Mouse (Mus musculus) lung, adult 2 months (tissue): ENCODE measurements around the gene Fam189a1.

Experiments used
- CTCF ChIP-seq: fragments of 200-500 bp; IDR thresholded peaks from 2 replicates; pipeline ENCODE4 v1.5.1; 2011; ENCODE audit warnings: mild to moderate bottlenecking, low read length, control low read depth; ENCODE audit not compliant: insufficient read depth
- POLR2A ChIP-seq: fragments of 200-500 bp; IDR thresholded peaks from 2 replicates; pipeline ENCODE4 v1.6.1; 2011; ENCODE audit warnings: low read depth, mild to moderate bottlenecking, control low read depth, low read length, borderline replicate concordance; ENCODE audit errors: extremely low read depth

DNA sequence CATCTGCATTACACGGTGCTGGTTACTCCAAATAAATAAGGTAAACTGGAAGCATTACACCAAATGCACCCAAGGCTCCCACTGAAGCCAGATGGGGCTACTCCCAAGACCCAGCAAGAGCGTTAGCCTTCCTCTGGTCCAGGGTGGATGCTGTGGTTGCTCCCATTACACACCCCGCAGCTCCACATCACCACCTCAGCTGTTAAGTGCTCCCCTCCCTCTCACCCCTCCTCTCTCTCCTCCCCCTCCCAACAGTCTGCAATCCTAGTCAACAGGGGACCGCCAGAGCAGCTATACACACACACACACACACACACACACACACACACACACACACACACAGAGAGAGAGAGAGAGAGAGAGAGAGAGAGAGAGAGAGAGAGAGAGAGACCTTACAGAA, 109.7 kb downstream of the Fam189a1 start:
- TF ChIP-seq CTCF (no peak), POLR2A (no peak)
